Mouse (Mus musculus) intestine, postnatal 0 days (tissue): Measurements from ENCODE around the gene Sugt1. TPM values are rescaled to one million over a fixed set of nuclear protein-coding genes. Genes with fewer than 3 reads are reported as not detected.

Source experiments
- ATAC-seq: fragments of 200-750 bp; cut with Nextera tagmentation; 2 replicates; pipeline ENCODE4 v1.8.0; 2017; ENCODE audit warnings: mild to moderate bottlenecking, moderate TSS enrichment, moderate library complexity
- H3K27ac ChIP-seq: fragments of 300-500 bp; sonication (generic); 2 replicates; pipeline ENCODE4 v1.5.1; 2014; ENCODE audit warnings: mild to moderate bottlenecking, low read depth, low read length, moderate library complexity
- H3K27me3 ChIP-seq: fragments of 300-500 bp; sonication (generic); replicated peaks from 2 replicates; pipeline ENCODE4 v1.6.1; 2014; ENCODE audit warnings: low read length, mixed read lengths; ENCODE audit not compliant: control insufficient read depth, insufficient read depth
- H3K36me3 ChIP-seq: fragments of 300-500 bp; sonication (generic); 2 replicates; pipeline ENCODE4 v1.6.1; 2014; ENCODE audit warnings: mild to moderate bottlenecking, moderate library complexity; ENCODE audit not compliant: control insufficient read depth, insufficient read depth
- H3K4me1 ChIP-seq: fragments of 300-500 bp; sonication (generic); replicated peaks from 2 replicates; pipeline ENCODE4 v1.6.1; 2014; ENCODE audit warnings: antibody characterized with exemption, low read length, mixed read lengths; ENCODE audit not compliant: control insufficient read depth, insufficient read depth
- H3K4me2 ChIP-seq: fragments of 300-500 bp; sonication (generic); replicated peaks from 2 replicates; pipeline ENCODE4 v1.6.1; 2014; ENCODE audit warnings: low read depth, mild to moderate bottlenecking, moderate library complexity
- H3K4me3 ChIP-seq: fragments of 300-500 bp; sonication (generic); 2 replicates; pipeline ENCODE4 v1.5.1; 2014; ENCODE audit warnings: low read depth, low read length
- H3K9ac ChIP-seq: fragments of 300-500 bp; sonication (generic); 2 replicates; pipeline ENCODE4 v1.6.1; 2014; ENCODE audit warnings: mild to moderate bottlenecking, low read depth, low read length
- H3K9me3 ChIP-seq: fragments of 300-500 bp; sonication (generic); 2 replicates; pipeline ENCODE4 v1.6.1; 2016; ENCODE audit warnings: mixed run types; ENCODE audit not compliant: control insufficient read depth
- CTCF ChIP-seq: sonication (generic); IDR thresholded peaks from 2 replicates; pipeline ENCODE4 v1.5.1; 2016; ENCODE audit warnings: low read depth, mild to moderate bottlenecking, control low read depth, antibody characterized with exemption, moderate library complexity
- WGBS: fragments of 180-500 bp; shearing (Covaris S2); extraction: QIAGEN DNeasy Blood & Tissue Kit; methylation state at CpG from one replicate; pipeline ENCODE4 v1.1.7; 2014; 5-methylcytosine and 5-hydroxymethylcytosine counted together
- polyA plus RNA-seq: library from polyadenylated mRNA; unstranded; fragments of >200 nt; fragmentation: Nextera tagmentation; extraction: Ambion mirVana; gene quantifications from 2 replicates; pipeline ENCODE4 v1.2.1, GENCODE M21; 2015

Gene Sugt1
- polyA plus RNA-seq, 1 experiment from 2014 or later, result 81.3 TPM

DNA sequence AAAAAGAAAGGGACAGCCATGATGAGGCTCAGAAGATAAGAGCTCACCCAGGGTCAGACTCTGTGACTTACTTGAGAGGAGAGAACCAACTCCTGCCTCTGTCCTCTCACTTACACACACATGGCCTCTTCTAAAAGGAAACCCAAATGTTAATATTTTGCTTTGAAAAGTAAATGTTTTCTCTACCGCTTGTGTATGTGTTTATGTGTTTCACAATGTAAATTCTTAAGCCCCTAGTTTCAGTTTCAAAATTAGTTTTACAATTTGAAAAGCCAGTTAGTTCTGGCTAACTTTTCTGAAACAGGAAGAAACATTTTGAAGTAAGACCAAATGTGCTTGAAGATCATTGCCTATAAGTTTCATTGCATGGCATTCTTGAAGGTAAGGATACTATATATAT lies 29.7 kb upstream of the Sugt1 start:
- H3K27me3 ChIP-seq, result no peaks in the 10 kb centered on the region
- H3K27ac ChIP-seq, result 0 out of 2 replicates have a peak overlapping the region, but pooled peaks have one; percentile 2
- ATAC-seq, result no peak
- H3K9ac ChIP-seq, result no peak overlapping the region
- 0 out of 2 replicates have a peak overlapping the region, but pooled peaks have one; percentile 1 for H3K4me2 ChIP-seq
- peaks cover 11% of the 10 kb centered on the region for H3K36me3 ChIP-seq
- WGBS, result 34% methylated on average over 1 of the region's 1 CpGs
- no peaks in the 10 kb centered on the region; the same call in 1 of the 2 replicates for H3K4me1 ChIP-seq
- no peak for TF ChIP-seq CTCF
- no peak overlapping the region for H3K4me3 ChIP-seq
- no peaks in the 10 kb centered on the region for H3K9me3 ChIP-seq

DNA sequence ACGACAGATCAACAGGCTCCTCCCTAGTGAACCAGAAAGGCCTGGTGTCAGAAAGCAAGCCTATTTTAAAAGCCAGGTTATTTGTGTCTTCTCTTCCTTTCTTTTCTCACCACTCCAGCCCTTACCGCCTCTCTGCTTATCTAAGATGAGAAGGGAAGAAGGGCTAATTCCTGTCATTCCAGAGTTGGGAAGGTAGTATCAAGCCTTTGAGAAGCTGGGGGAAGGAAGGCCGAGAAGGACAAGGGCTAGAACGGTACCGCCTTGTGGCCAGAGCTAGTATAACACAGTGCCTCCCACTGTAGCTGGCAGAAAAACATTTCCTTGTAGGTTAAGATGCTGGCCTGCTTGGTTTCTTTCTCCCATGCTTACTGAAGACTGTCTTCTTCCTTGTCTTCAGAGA lies 24.7 kb upstream of the Sugt1 start:
- no peaks in the 10 kb centered on the region for H3K4me1 ChIP-seq
- 15% methylated on average over 5 of the region's 5 CpGs for WGBS
- TF ChIP-seq CTCF, result peak; percentile 86
- H3K27me3 ChIP-seq, result no peaks in the 10 kb centered on the region
- H3K4me2 ChIP-seq, result no peak overlapping the region
- H3K9ac ChIP-seq, result no peak overlapping the region
- no peak overlapping the region for H3K4me3 ChIP-seq
- peak; percentile 44 for ATAC-seq
- no peak overlapping the region for H3K27ac ChIP-seq
- H3K36me3 ChIP-seq, result peaks cover 27% of the 10 kb centered on the region
- no peaks in the 10 kb centered on the region for H3K9me3 ChIP-seq

DNA sequence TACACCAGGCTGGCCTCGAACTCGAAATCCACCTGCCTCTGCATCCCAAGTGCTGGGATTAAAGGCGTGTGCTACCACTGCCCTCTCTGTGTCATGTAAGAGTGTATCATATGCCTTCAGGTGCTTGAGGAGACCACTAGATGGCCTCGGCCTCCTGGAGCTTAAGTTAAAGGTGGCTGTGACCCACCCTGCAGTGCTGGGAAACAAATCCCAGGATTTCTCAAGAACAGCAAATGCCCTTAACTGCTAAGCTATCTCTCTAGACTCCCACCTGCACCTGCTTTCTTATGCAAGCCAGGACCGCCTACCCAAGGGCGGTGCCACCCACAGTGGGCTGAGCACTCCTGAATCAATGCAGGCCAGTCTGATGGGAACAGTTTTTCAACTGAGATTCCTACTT lies 22.7 kb upstream of the Sugt1 start:
- 71% methylated on average over 6 of the region's 6 CpGs for WGBS
- Histone ChIP-seq H3K36me3 (peaks cover 47% of the 10 kb centered on the region), H3K4me2 (no peak overlapping the region), H3K27me3 (no peaks in the 10 kb centered on the region), H3K9me3 (no peaks in the 10 kb centered on the region), H3K9ac (no peak overlapping the region), H3K4me1 (no peaks in the 10 kb centered on the region), H3K27ac (no peak overlapping the region), H3K4me3 (no peak overlapping the region)
- no peak for ATAC-seq
- TF ChIP-seq CTCF, result peak; percentile 54

DNA sequence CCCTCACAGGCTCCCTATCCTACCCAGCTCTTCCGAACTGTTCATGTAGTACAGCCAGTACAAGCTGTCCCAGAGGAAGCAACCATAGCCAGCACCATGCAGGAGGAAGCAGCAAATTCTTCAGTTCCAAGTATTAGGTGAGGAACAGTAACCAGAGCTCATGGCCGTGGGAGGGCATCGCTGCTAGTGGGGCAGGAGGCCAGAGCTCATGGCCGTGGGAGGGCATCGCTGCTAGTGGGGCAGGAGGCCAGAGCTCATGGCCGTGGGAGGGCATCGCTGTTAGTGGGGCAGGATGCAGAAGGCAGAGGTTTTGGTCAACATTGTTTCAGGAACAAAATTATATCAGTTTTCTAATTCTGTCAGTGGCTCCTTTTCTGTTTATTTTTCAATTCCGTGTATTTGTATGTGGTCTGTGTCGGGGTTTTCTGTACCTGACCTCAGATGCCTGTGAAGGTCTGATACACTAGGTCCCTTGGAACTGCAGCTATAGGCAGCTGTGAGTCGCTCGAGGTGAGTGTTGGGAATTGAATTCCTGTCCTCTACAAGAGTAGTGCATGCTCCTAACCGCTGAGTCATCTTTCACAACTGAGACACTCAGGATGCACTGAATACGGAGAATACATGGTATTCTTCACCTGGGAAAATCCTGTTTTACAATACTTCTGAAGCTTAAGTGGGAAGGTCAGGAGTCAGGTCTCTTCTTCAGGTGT lies 13.9 kb upstream of the Sugt1 start:
- no peak for TF ChIP-seq CTCF
- no peaks in the 10 kb centered on the region for H3K4me1 ChIP-seq
- WGBS, result 89% methylated on average over 13 of the region's 13 CpGs
- no peak overlapping the region for H3K27ac ChIP-seq
- H3K9ac ChIP-seq, result no peak overlapping the region
- H3K4me3 ChIP-seq, result no peak overlapping the region
- no peak for ATAC-seq
- H3K9me3 ChIP-seq, result no peaks in the 10 kb centered on the region
- no peaks in the 10 kb centered on the region for H3K27me3 ChIP-seq
- no peak overlapping the region for H3K4me2 ChIP-seq
- peaks cover 60% of the 10 kb centered on the region for H3K36me3 ChIP-seq

DNA sequence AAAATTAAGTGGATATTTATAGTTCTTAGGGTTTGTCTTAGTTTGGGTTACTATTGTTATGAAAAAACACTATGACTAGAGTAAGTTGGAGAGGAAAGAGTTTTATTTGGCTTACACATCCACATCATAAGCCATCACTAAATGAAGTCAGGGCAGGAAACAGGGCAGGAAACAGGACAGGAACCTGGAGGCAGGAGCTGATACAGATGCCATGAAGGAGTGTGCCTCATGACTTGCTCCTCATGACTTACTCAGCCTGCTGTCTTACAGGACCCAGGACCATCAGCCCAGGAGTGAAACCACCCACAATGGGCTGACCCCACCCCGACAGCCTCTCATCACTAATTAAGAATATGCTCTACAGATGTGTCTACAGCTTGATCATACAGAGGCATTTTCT lies 13.1 kb upstream of the Sugt1 start:
- Histone ChIP-seq H3K9ac (no peak overlapping the region), H3K27ac (no peak overlapping the region), H3K4me3 (no peak overlapping the region), H3K27me3 (no peaks in the 10 kb centered on the region), H3K36me3 (peaks cover 53% of the 10 kb centered on the region), H3K4me2 (no peak overlapping the region), H3K4me1 (no peaks in the 10 kb centered on the region), H3K9me3 (no peaks in the 10 kb centered on the region)
- no peak for TF ChIP-seq CTCF
- WGBS, result 90% methylated on average over 1 of the region's 1 CpGs
- ATAC-seq, result no peak

DNA sequence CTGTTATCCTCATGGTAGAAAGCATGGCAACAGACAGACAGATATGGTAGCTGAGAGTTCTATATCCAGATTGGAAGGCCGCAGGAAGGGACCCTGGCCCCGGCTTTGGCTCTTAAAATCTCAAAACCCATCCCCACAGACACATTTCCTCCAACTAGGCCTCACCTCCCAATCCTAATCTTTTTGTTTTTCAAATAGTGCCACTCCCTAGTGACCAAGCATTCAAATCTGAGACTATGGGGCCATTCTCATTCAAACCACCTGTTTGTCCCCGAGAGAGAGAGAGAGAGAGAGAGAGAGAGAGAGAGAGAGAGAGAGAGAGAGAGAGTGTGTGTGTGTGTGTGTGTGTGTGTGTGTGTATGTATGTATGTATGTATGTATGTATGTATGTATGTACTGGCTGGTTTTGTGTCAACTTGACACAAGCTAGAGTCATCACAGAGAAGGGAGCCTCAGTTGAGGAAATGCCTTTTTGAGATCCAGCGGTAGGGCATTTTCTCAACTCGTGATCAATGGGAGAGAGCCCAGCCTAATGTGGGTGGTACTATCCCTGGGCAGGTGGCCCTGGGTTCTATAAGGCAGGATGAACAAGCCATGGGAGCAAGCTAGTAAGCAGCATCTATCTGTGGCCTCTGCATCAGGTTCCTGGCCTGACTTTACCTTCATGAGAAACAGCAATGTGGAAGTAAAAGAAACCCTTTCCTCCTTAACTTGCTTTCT lies 3.8 kb upstream of the Sugt1 start:
- Histone ChIP-seq H3K9ac (no peak overlapping the region), H3K4me1 (0 out of 2 replicates have a peak, but pooled peaks cover 3% of the 10 kb centered on the region), H3K27ac (no peak overlapping the region), H3K9me3 (no peaks in the 10 kb centered on the region), H3K36me3 (peaks cover 16% of the 10 kb centered on the region), H3K4me2 (no peak overlapping the region), H3K27me3 (no peaks in the 10 kb centered on the region), H3K4me3 (no peak overlapping the region)
- TF ChIP-seq CTCF, result no peak
- no peak for ATAC-seq
- WGBS, result 89% methylated on average over 5 of the region's 5 CpGs
